Mouse (Mus musculus): ENCODE data around the gene Plppr2. TPM values are rescaled to one million over a fixed set of nuclear protein-coding genes. Genes with fewer than 3 reads are reported as not detected.

The Plppr2 gene
- polyA plus RNA-seq, 1 experiment from 2014 or later, result 45.6 TPM

DNA sequence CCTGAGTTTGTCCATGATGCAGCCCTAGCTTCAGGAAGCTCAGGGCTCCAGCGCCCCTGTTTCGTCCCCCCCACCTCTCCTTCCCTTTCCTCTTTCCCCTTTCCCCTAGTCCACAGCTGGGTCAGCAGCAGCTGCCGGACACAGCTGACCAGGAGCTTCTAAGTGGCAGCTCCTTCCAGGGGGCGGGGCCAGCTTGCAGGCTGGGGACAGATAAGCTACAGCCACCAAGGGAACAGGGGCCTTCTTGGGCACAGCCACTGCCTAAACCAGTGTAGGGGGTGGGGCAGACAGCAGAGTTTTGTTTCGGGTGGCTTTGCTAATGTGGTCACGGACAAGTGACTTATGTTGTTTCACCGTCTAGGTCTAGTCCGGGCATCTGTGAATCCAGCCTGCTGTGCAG is 26.6 kb downstream of the Plppr2 start, which contains the start of gene Epor:
Gene Epor (minus strand): TSS at position 90 of the 400 bp plus-strand sequence.
- H3K9me3 ChIP-seq, result no peaks in the 10 kb centered on the region
- H3K27ac ChIP-seq (replicated peaks), result no peak within 1 kb of the TSS
- H3K9ac ChIP-seq (replicated peaks), result peak within 1 kb of the TSS; percentile 43
- H3K27me3 ChIP-seq, result peaks cover 59% of the 10 kb centered on the region
- H3K4me3 ChIP-seq, result peak within 1 kb of the TSS; percentile 39
- H3K4me1 ChIP-seq, result peaks cover 28% of the 10 kb centered on the region
- 17% methylated on average over 8 of the region's 8 CpGs for WGBS
- H3K36me3 ChIP-seq, result no peaks in the 10 kb centered on the region
- peak; percentile 59; the same call in 1 of the 2 replicates for ATAC-seq (ENCODE audit: low FRiP score, low read depth)
- peak within 1 kb of the TSS; percentile 63 for H3K4me2 ChIP-seq (replicated peaks)

DNA sequence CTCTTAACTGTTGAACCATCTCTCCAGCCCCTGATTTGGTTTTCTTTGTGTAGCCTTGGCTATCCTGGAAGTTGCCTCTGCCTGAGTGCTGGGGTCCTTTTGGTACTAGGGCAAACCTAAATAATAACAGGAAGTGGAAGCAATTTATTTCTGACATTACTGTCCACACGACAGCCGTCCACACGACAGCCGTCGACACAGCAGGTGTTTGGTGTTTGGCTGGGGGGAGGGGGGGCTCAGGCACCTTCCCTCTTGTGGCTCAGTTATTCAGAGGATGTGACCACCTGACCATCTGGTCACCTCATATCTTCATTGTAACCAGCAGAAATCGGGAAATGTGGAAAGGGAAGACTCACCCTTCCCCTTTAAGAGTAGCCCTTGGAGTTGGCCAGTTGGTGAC is 32.0 kb downstream of the Plppr2 start:
- Histone ChIP-seq H3K27ac (replicated peaks) (no peak overlapping the region), H3K9me3 (no peaks in the 10 kb centered on the region), H3K4me1 (no peaks in the 10 kb centered on the region), H3K4me2 (replicated peaks) (no peak overlapping the region), H3K36me3 (no peaks in the 10 kb centered on the region), H3K27me3 (peaks cover 8% of the 10 kb centered on the region), H3K4me3 (no peak overlapping the region), H3K9ac (replicated peaks) (no peak overlapping the region)
- WGBS, result 87% methylated on average over 6 of the region's 6 CpGs
- ATAC-seq (ENCODE audit: low FRiP score, low read depth), result no peak

DNA sequence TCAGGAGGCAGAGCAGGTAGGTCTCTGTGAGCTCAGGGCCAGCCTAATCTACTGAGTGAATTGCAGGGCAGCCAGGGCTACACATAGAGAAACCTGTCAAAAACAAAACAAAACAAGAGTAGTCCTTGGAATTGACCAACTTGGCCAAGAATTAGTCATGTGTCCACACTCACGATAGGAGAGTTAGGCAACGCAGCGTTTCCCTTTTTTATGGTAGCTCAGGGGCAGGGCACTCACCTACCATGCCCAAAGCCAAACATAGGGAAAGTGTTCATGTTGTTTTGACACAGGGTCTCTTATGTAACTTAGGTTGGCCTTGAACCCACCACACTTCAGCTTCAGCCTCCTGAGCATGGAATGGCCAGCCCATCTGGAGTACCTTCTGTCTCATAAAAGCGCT is 32.5 kb downstream of the Plppr2 start:
- no peak overlapping the region for H3K4me2 ChIP-seq (replicated peaks)
- no peak for ATAC-seq (ENCODE audit: low FRiP score, low read depth)
- no peaks in the 10 kb centered on the region for H3K4me1 ChIP-seq
- no peak overlapping the region for H3K4me3 ChIP-seq
- 95% methylated on average over 4 of the region's 4 CpGs for WGBS
- no peaks in the 10 kb centered on the region for H3K9me3 ChIP-seq
- H3K27ac ChIP-seq (replicated peaks), result no peak overlapping the region
- H3K9ac ChIP-seq (replicated peaks), result no peak overlapping the region
- H3K27me3 ChIP-seq, result 0 out of 2 replicates have a peak, but pooled peaks cover 4% of the 10 kb centered on the region
- H3K36me3 ChIP-seq, result no peaks in the 10 kb centered on the region

DNA sequence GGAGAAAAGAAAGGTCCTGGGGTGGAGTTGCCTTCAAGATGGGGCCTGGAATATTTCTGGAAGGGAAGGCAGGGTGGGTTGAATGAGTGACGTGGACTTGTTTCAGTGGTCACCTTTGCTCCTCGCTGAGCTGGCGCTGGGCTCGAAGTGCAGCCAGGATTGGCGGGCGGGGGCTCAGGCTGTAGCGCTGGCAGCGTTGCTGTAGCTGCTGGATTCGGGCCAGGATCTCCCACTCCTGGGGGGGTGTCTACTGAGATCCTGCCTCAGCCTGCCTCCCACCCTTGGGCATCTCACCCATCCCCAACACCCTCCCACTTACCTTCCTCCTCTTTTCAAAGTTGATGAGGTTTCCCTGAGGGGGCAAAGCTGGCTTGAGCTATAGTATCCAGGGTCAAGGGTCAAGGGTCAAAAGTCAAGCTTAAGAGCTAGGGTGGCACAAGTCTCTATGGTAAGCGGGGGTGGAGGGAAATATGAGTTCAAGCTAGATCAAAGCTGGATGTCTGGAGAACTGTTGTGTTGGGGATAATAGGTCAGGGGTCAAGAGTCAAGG is 39.9 kb downstream of the Plppr2 start:
- H3K4me2 ChIP-seq (replicated peaks), result no peak overlapping the region
- no peak for ATAC-seq (ENCODE audit: low FRiP score, low read depth)
- 86% methylated on average over 10 of the region's 10 CpGs for WGBS
- no peaks in the 10 kb centered on the region for H3K36me3 ChIP-seq
- H3K9ac ChIP-seq (replicated peaks), result no peak overlapping the region
- no peak overlapping the region for H3K4me3 ChIP-seq
- H3K27me3 ChIP-seq, result no peaks in the 10 kb centered on the region
- no peaks in the 10 kb centered on the region for H3K4me1 ChIP-seq
- no peak overlapping the region for H3K27ac ChIP-seq (replicated peaks)
- H3K9me3 ChIP-seq, result no peaks in the 10 kb centered on the region

DNA sequence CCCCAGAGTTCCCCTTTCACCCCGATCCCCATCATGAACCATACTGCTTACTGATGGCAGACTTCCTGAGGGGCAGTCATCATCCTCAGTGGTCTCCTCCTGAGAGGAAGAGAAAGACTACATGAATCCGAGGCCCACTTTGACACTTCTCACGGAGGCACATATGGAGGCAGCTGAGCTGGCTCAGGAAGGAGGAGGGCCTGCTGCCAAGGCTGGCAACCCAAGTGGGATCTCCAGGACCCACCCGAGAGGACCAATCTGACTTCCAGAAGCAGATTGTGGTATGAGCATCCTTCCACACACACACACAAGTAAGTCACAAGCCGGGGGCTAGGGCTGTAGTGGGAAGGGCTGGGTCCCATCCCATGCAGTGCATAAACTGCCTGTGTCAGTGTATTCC is 40.5 kb downstream of the Plppr2 start:
- Histone ChIP-seq H3K4me2 (replicated peaks) (no peak overlapping the region), H3K27me3 (no peaks in the 10 kb centered on the region), H3K4me3 (no peak overlapping the region), H3K4me1 (no peaks in the 10 kb centered on the region), H3K27ac (replicated peaks) (no peak overlapping the region), H3K9me3 (no peaks in the 10 kb centered on the region), H3K9ac (replicated peaks) (no peak overlapping the region), H3K36me3 (no peaks in the 10 kb centered on the region)
- 91% methylated on average over 5 of the region's 5 CpGs for WGBS
- no peak for ATAC-seq (ENCODE audit: low FRiP score, low read depth)

DNA sequence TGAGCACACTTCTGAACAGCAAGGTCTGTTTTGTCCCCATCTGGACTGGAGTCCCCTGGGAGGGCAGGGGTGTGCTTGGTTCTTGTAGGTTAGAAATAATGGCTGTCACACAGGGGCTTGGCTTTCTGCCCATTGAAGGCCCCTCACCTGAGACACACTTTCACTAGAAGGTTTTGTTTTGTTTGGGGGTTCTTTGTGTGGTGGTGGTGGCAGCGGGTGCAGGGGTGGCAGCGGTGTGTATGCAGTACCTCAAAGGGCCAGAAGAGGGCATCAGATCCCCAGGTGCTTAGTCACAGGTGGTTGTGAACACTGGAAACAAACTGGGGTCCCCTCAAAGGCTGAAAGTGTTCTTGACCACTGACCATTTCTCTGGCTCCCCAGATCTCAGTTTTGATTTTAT is 41.1 kb downstream of the Plppr2 start:
- H3K9me3 ChIP-seq, result no peaks in the 10 kb centered on the region
- 23% methylated on average over 2 of the region's 2 CpGs for WGBS
- ATAC-seq (ENCODE audit: low FRiP score, low read depth), result no peak

DNA sequence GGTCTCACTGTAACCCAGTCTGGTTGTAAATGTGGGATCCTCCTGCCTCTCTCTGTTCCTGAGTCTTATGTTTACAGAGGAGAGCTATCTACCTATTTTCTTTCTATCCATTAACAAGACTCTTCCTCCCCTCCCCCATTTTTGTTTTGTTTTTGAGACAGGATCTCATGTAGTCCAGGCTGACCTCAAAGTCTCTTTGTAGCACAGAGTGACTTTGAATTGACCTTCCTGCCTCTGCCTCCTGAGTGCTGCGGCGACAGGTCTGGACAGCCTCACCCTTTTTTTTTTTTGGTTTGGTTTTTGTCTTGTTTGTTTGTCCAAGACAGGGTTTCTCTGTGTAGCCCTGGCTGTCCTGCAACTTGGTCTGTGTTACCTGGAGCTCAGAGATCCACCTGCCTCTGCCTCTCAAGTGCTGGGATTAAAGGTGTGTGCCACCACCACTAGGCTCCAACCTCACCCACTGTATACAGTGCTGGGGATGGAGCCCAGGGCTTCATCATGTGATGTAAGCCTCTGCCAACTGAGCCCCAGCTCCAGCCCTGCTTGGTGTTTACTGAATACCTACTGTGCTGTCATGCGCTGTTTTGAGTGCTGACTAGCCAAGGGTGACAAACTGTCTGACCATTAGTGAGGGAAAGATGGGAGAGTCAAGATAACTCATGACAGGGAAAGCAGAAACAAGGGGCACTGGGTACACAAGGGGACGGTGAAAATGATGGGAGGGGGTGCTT is 41.7 kb downstream of the Plppr2 start:
- Histone ChIP-seq H3K36me3 (no peaks in the 10 kb centered on the region), H3K4me1 (no peaks in the 10 kb centered on the region), H3K27ac (replicated peaks) (no peak overlapping the region), H3K9ac (replicated peaks) (no peak overlapping the region), H3K27me3 (no peaks in the 10 kb centered on the region), H3K9me3 (no peaks in the 10 kb centered on the region), H3K4me3 (no peak overlapping the region), H3K4me2 (replicated peaks) (no peak overlapping the region)
- WGBS, result 92% methylated on average over 4 of the region's 4 CpGs
- no peak for ATAC-seq (ENCODE audit: low FRiP score, low read depth)

More for the DNA sequence above, 41.1 kb downstream of the Plppr2 start:
- no peak overlapping the region for H3K27ac ChIP-seq (replicated peaks)
- no peak overlapping the region for H3K4me2 ChIP-seq (replicated peaks)
- no peaks in the 10 kb centered on the region for H3K27me3 ChIP-seq
- no peak overlapping the region for H3K9ac ChIP-seq (replicated peaks)
- H3K4me3 ChIP-seq, result no peak overlapping the region
- no peaks in the 10 kb centered on the region for H3K4me1 ChIP-seq
- H3K36me3 ChIP-seq, result no peaks in the 10 kb centered on the region

DNA sequence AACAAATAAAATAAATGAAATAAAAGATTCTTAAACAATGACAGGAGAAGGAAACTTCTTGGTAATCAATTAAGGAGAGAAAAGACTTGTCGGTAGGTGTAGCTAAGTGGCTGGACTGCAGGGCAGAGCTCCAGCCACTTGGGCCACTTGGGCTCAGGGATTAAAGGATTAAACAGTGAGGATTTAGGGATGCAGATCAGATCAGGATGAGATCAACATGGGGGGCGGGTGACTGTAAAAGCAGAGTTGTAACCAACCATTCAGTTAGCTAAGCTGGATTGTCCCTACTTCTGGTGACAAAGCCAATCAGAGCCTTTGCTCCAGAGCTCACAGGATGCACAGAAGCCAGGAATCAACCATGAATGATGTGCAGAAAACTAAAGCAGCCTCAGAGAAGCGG is 47.1 kb downstream of the Plppr2 start:
- no peaks in the 10 kb centered on the region for H3K9me3 ChIP-seq

DNA sequence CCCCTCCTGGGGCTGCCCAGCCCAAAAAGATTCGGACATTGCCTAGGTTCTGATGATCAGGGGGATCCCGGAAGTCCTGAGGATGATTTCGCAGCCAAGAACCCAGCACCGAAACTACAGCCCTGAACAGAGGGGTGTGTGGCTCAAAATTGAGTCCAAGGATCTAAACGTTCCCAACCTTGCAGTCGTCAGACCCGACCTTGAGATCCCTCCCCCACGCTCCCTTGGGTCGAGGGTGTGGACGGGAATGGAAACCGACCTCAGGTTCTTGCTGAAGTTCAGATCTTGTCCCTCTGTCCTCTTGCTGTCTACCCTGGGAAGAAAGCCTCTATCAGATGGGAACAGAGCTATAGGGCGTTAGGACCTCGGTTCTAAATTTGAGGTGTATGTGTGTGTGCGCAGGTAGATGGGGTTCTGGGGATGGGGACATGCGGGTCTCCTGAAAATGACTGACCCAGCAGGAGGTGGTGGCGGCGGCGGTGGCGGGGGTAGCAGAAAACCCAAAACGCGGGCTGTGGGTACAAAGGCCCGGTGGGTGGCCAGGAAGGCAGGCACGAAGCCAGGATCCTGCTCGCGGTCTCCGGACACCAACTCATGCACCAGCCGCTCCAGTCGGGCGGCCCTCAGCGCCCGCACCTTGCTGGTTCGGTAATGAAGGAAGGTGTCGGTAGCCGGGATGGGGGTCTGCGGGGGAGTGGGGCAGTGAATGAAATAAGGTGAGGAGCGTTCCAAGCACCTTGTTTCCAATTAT is 50.9 kb downstream of the Plppr2 start:
- no peaks in the 10 kb centered on the region for H3K9me3 ChIP-seq
- H3K4me1 ChIP-seq, result peaks cover 24% of the 10 kb centered on the region
- peaks cover 79% of the 10 kb centered on the region for H3K27me3 ChIP-seq
- 9% methylated on average over 36 of the region's 36 CpGs for WGBS
- no peak for ATAC-seq (ENCODE audit: low FRiP score, low read depth)
- H3K4me3 ChIP-seq, result peak overlapping the region; percentile 41
- no peaks in the 10 kb centered on the region for H3K36me3 ChIP-seq
- no peak overlapping the region for H3K27ac ChIP-seq (replicated peaks)
- peak overlapping the region; percentile 63 for H3K4me2 ChIP-seq (replicated peaks)
- no peak overlapping the region for H3K9ac ChIP-seq (replicated peaks)

More for the DNA sequence above, 47.1 kb downstream of the Plppr2 start:
- H3K4me1 ChIP-seq, result peaks cover 13% of the 10 kb centered on the region
- WGBS, result 2% methylated on average over 3 of the region's 3 CpGs
- H3K4me2 ChIP-seq (replicated peaks), result no peak overlapping the region
- no peaks in the 10 kb centered on the region for H3K36me3 ChIP-seq
- H3K4me3 ChIP-seq, result no peak overlapping the region
- ATAC-seq (ENCODE audit: low FRiP score, low read depth), result no peak
- no peak overlapping the region for H3K9ac ChIP-seq (replicated peaks)
- H3K27ac ChIP-seq (replicated peaks), result no peak overlapping the region
- peaks cover 40% of the 10 kb centered on the region for H3K27me3 ChIP-seq

DNA sequence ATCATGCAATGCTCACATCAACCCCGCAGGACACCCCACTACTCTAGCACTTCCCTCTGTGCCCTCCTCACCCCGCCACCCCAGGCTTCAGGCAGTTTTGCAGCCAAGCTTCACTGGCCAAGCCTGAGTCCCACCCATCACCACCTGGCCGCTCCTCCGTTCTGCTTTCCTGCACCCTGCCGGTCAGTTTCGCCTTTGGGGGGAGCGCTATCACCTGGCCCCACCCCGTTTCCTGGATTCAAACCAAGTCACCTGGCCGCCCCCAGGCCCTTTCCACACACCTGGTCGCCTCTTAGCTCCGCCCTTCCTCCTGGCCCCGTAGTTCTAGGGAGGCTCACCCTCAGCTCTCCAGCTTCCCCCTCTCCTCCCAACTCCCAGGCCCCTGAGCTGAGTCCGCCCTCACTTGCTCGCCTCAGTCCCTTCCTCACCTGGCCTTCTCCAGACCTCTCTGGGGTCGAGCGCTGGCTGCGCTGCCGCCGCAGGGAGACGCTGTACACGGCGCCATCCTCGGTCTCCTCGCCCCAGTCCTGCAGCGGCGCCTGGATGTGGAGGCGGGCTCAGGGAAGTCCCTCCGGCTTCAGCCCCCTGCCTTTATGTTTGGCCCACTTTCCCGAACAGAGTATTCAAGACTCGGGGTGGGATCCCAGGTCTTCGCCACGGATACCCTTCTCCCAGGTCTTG is 51.7 kb downstream of the Plppr2 start:
- no peak overlapping the region for H3K27ac ChIP-seq (replicated peaks)
- under 1% methylated on average over 32 of the region's 32 CpGs for WGBS
- ATAC-seq (ENCODE audit: low FRiP score, low read depth), result peak; percentile 38

DNA sequence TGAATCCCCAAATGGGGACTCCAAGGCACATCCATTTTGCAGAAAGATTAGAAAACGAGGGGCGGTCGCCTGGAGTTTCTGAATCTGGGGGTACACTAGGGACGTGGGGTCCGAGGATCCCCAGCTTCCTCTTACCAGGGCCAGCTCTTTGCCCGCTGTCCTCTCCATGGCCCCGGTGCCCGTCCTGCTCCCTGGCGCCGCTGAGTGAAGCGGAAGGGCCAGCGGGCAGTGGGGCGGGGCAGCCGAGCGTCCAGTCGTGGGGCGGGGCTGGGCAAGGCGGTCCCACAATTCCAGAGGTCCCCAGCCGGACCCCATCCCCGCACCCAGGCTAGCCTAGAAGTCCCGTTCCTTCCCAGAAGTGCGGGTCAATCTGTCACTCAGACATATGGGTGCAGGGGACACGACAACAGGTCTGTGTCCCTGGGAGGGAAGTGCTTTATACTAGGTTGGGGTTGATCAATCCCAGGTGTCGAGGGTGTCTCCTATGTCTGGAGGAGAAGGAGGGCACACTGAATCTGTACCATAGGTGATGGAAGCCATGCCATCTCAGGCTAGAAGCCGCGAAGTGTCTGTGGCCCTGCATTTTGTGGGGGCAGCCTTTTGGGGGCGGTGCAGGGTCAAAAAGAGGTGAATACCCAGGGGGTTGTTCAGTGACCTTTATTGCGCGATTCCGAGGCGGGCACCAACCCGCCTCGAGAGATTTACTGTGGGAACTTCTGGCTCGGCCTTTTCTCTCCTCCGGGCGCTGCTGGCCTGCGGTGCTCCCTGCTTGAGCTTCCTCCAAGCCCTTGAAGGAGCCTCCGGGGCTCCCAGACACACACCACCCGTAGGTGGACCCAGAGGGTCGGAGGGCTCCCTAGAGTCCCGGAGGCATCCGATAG is 52.6 kb downstream of the Plppr2 start, which contains the start of gene Rgl3:
Gene Rgl3 (minus strand): TSS at position 217 of the 881 bp plus-strand sequence.
- peak within 1 kb of the TSS; percentile 41 for H3K4me3 ChIP-seq
- H3K36me3 ChIP-seq, result no peaks in the 10 kb centered on the region
- no peaks in the 10 kb centered on the region for H3K9me3 ChIP-seq
- peak; percentile 39; the same call in 1 of the 2 replicates for ATAC-seq (ENCODE audit: low FRiP score, low read depth)
- peak within 1 kb of the TSS; percentile 63 for H3K4me2 ChIP-seq (replicated peaks)
- 1% methylated on average over 42 of the region's 42 CpGs for WGBS
- peak within 1 kb of the TSS; percentile 49; the same call in 1 of the 2 replicates for H3K9ac ChIP-seq (replicated peaks)
- H3K27me3 ChIP-seq, result peaks cover 87% of the 10 kb centered on the region
- no peak within 1 kb of the TSS for H3K27ac ChIP-seq (replicated peaks)
- H3K4me1 ChIP-seq, result peaks cover 24% of the 10 kb centered on the region

More for the DNA sequence above, 51.7 kb downstream of the Plppr2 start:
- Histone ChIP-seq H3K9ac (replicated peaks) (peak overlapping the region; percentile 49; the same call in 1 of the 2 replicates), H3K4me2 (replicated peaks) (peak overlapping the region; percentile 63), H3K36me3 (no peaks in the 10 kb centered on the region), H3K9me3 (no peaks in the 10 kb centered on the region), H3K27me3 (peaks cover 87% of the 10 kb centered on the region), H3K4me1 (peaks cover 24% of the 10 kb centered on the region), H3K4me3 (peak overlapping the region; percentile 41)

Measured in midbrain, embryonic 12.5 days (tissue).